Mouse (Mus musculus) cerebellum, postnatal 36 days (tissue): ENCODE results near the gene Shmt2.

Experiments
- DNase-seq, 2 experiments: peaks; one replicate each; pipeline ENCODE4 v3.0.0; 2021 to 2022; ENCODE audit warnings: mixed read lengths in 2 of 2

Shmt2 gene

GRCm38 (mm10) chr10:127472722-127473121, 49.5 kb downstream of the Shmt2 start:
- no peak for DNase-seq

GRCm38 (mm10) chr10:127471281-127471988, 50.8 kb downstream of the Shmt2 start:
- no peak for DNase-seq
